In genomic region chr13:36493294-36493693, GRCm38 (mm10) we compare ENCODE assay signal across 13 mouse cellular contexts.
A peak's percentile ranks its signal among the peaks of the same experiment; 100 is the strongest.
DNase-seq lines count a peak whose midpoint lies in the region; ATAC-seq lines count a peak whose summit lies in the region.
"Had no signal": no experiment of that assay in that cellular context is flagged by ENCODE, and none has a peak within 500 bp of the region (broad histone marks: within the 10 kb centered on the region; RNA-seq: fewer than 3 reads in every experiment).

No protein-coding gene starts in this region.

- H3K4me3 ChIP-seq in hindbrain, embryonic 16.5 days (ENCODE audit: low read length), result no peak overlapping the region
- H3K4me3 ChIP-seq in hindbrain, embryonic 11.5 days (ENCODE audit: low read depth, low read length), result no peak overlapping the region
- no peak overlapping the region for H3K4me3 ChIP-seq in neural tube, embryonic 13.5 days
- H3K4me3 ChIP-seq: heart, embryonic 15.5 days; limb, embryonic 15.5 days had no signal

- H3K9me3 ChIP-seq in hindbrain, embryonic 16.5 days (ENCODE audit: control insufficient read depth, low read length), result no peaks in the 10 kb centered on the region
- H3K9me3 ChIP-seq in hindbrain, embryonic 11.5 days (ENCODE audit: control insufficient read depth, low read length), result no peaks in the 10 kb centered on the region
- H3K9me3 ChIP-seq in neural tube, embryonic 13.5 days, result no peaks in the 10 kb centered on the region; the same call in 1 of the 2 replicates
- H3K9me3 ChIP-seq: G1E; heart, embryonic 15.5 days; limb, embryonic 15.5 days had no signal

- WGBS in hindbrain, embryonic 16.5 days, result 50% methylated on average over 2 of the region's 2 CpGs
- WGBS in hindbrain, embryonic 11.5 days, result 82% methylated on average over 2 of the region's 2 CpGs
- 43% methylated on average over 2 of the region's 2 CpGs for WGBS in neural tube, embryonic 13.5 days

- peak; percentile 58; the same call in 1 of the 2 replicates for ATAC-seq in hindbrain, embryonic 16.5 days
- no peak for ATAC-seq in hindbrain, embryonic 11.5 days (ENCODE audit: low FRiP score)
- peak; percentile 19; the same call in 1 of the 2 replicates for ATAC-seq in neural tube, embryonic 13.5 days (ENCODE audit: low read depth)
- ATAC-seq in erythroblast, adult 5-6 weeks (replicated peaks; ENCODE audit: low FRiP score, poor library complexity, severe bottlenecking), result no peak

- peaks cover 4% of the 10 kb centered on the region; the same call in 1 of the 2 replicates for H3K4me1 ChIP-seq in hindbrain, embryonic 16.5 days (ENCODE audit: control insufficient read depth, insufficient read depth, low read depth, low read length)
- no peaks in the 10 kb centered on the region; the same call in 1 of the 2 replicates for H3K4me1 ChIP-seq in hindbrain, embryonic 11.5 days (replicated peaks; ENCODE audit: control insufficient read depth, insufficient read depth, low read length)
- H3K4me1 ChIP-seq in neural tube, embryonic 13.5 days (replicated peaks), result peaks cover 17% of the 10 kb centered on the region
- H3K4me1 ChIP-seq: limb, embryonic 15.5 days had no signal

- H3K27me3 ChIP-seq in hindbrain, embryonic 16.5 days (replicated peaks; ENCODE audit: control insufficient read depth, insufficient read depth, low read length), result no peaks in the 10 kb centered on the region
- no peaks in the 10 kb centered on the region for H3K27me3 ChIP-seq in hindbrain, embryonic 11.5 days (ENCODE audit: control insufficient read depth, insufficient read depth, low read length)
- H3K27me3 ChIP-seq in neural tube, embryonic 13.5 days, result no peaks in the 10 kb centered on the region
- H3K27me3 ChIP-seq: heart, embryonic 15.5 days; limb, embryonic 15.5 days had no signal

- no peak overlapping the region for H3K27ac ChIP-seq in hindbrain, embryonic 16.5 days (ENCODE audit: low read depth, low read length)
- no peak overlapping the region for H3K27ac ChIP-seq in hindbrain, embryonic 11.5 days (ENCODE audit: low read depth, low read length)
- peak overlapping the region; percentile 39; the same call in 1 of the 2 replicates for H3K27ac ChIP-seq in neural tube, embryonic 13.5 days (replicated peaks)
- H3K27ac ChIP-seq: heart, embryonic 15.5 days; limb, embryonic 15.5 days had no signal

- no peak overlapping the region for H3K4me2 ChIP-seq in hindbrain, embryonic 16.5 days (ENCODE audit: low read length)
- no peak overlapping the region for H3K4me2 ChIP-seq in hindbrain, embryonic 11.5 days (replicated peaks; ENCODE audit: low read depth, low read length)
- H3K4me2 ChIP-seq in neural tube, embryonic 13.5 days, result no peak overlapping the region
- H3K4me2 ChIP-seq: heart, embryonic 15.5 days; limb, embryonic 15.5 days had no signal

- H3K36me3 ChIP-seq in hindbrain, embryonic 16.5 days (ENCODE audit: control insufficient read depth, insufficient read depth, low read length), result no peaks in the 10 kb centered on the region
- no peaks in the 10 kb centered on the region for H3K36me3 ChIP-seq in hindbrain, embryonic 11.5 days (ENCODE audit: control insufficient read depth, insufficient read depth, low read length)
- no peaks in the 10 kb centered on the region for H3K36me3 ChIP-seq in neural tube, embryonic 13.5 days
- H3K36me3 ChIP-seq: heart, embryonic 15.5 days; limb, embryonic 15.5 days had no signal

- no peak for DNase-seq in hindbrain, embryonic 11.5 days (ENCODE audit: low spot score)
- DNase-seq in neural tube, embryonic 10.5 days (ENCODE audit: extremely low spot score, low spot score), result no peak
- peak; percentile 44 to 59 for DNase-seq in layer of hippocampus, postnatal 10 days (ENCODE audit: low spot score in 2 of 2)
- DNase-seq in thymus, postnatal 10 days (ENCODE audit: low spot score in 2 of 2), result no peak
- DNase-seq: adrenal gland, postnatal 25 days; kidney, adult 18-20 months; thymus, postnatal 25 days had no signal

- H3K9ac ChIP-seq in hindbrain, embryonic 16.5 days (ENCODE audit: low read depth, low read length), result no peak overlapping the region
- no peak overlapping the region for H3K9ac ChIP-seq in hindbrain, embryonic 11.5 days (ENCODE audit: low read depth, low read length)
- no peak overlapping the region for H3K9ac ChIP-seq in neural tube, embryonic 13.5 days
- H3K9ac ChIP-seq: heart, embryonic 15.5 days; limb, embryonic 15.5 days had no signal

Comparison
In these comparisons a context has a peak if more than half of its experiments do, and no peak if none do; other contexts are left out.
1. ATAC-seq: peak in hindbrain, embryonic 16.5 days (single experiment) and neural tube, embryonic 13.5 days (single experiment); none in hindbrain, embryonic 11.5 days (single experiment) and erythroblast, adult 5-6 weeks (single experiment).
2. DNase-seq: peak in layer of hippocampus, postnatal 10 days (2 of 2); none in hindbrain, embryonic 11.5 days (single experiment), neural tube, embryonic 10.5 days (single experiment) and thymus, postnatal 10 days (0 of 2).